Mouse (Mus musculus) G1E-ER4 (cell line): ENCODE data around the gene Rpl18a. TPM values are rescaled to one million over a fixed set of nuclear protein-coding genes. Genes with fewer than 3 reads are reported as not detected.

ENCODE experiments used
- GATA1 ChIP-seq: IDR thresholded peaks from one replicate; pipeline ENCODE4 v1.8.0; 2012; ENCODE audit warnings: low read length, inconsistent platforms
- polyA plus RNA-seq: library from polyadenylated mRNA; stranded (reverse); fragments of >175 nt; gene quantifications from 2 replicates; pipeline ENCODE4 v1.2.3, GENCODE M21; 2012

Rpl18a gene
- polyA plus RNA-seq, 1 experiment, result 1,483 TPM

- no peak for TF ChIP-seq GATA1
Observed at GRCm38 (mm10) chr8:70892896-70893655, 4.1 kb downstream of the Rpl18a start.

DNA sequence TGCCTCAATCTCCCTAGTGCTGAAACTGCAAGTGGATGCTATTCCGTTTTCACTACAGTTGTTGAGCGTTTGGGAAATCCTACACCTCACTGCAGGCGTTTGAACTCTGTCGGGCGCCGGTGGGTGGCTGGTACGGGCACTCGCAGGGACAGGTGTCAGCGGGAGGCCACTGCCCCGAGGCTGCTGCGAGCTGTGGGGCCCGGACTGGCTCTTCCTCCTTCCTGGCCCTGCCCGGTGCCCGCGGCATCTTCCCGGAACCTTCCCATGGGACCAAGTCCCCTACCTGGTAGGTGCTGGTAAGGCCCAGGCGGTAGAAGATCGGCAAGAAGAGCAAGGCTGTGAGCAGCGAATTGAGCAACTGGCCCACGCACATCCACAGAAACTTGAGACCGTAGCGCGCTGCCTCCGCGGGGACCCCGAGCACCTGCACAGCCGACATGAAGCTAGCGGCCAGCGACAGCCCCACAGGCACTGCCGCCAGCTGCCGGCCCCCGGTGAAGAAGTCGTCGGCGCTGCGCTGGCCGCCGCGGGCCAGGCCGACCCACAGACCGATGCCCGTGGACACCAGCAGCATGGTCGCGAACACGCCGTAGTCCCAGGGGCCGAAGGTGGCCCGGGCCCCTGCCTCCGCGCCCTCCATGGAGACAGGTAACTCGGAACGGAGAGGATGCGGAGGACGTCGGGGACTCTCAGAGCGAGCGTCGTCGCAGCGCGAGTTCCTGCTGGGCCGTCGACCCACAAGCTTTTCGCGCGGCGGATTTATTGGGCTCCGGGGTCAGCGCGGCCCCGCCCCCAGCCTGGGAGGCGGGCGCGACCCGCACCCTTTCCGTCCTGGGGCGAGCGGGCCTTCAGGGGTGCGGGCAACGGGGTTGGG, 5.0 kb downstream of the Rpl18a start, which contains the start of gene Slc5a5:
TSS of gene Slc5a5 (minus strand) at position 736 of the 874 bp plus-strand sequence.
- no peak for TF ChIP-seq GATA1

DNA sequence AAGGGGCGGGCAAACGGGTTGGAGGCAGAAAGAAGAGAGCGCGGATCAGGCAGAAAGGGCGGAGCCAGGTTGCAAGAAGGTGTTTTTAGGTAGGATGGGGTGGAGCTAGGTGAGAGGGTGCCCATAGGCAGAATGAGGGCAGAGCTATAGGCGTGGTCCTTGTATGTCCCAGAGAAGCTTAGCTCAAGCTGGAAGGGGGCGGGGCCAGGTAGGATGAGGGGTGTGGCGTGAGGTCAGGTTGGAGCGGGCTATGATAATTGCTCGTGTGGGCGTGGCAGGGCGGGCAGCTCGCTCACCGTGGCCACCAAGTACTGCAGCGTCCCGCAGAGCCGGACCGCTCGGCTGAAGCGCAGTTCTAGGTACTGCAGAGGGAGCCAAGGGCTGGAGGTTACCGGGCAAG, 5.9 kb downstream of the Rpl18a start:
- TF ChIP-seq GATA1, result no peak

- TF ChIP-seq GATA1, result no peak
Observed at GRCm38 (mm10) chr8:70890656-70891055, 6.6 kb downstream of the Rpl18a start.

GRCm38 (mm10) chr8:70887669-70888068, 9.5 kb downstream of the Rpl18a start:
- TF ChIP-seq GATA1, result no peak

- TF ChIP-seq GATA1, result no peak
Observed at GRCm38 (mm10) chr8:70885612-70886011, 11.6 kb downstream of the Rpl18a start.

DNA sequence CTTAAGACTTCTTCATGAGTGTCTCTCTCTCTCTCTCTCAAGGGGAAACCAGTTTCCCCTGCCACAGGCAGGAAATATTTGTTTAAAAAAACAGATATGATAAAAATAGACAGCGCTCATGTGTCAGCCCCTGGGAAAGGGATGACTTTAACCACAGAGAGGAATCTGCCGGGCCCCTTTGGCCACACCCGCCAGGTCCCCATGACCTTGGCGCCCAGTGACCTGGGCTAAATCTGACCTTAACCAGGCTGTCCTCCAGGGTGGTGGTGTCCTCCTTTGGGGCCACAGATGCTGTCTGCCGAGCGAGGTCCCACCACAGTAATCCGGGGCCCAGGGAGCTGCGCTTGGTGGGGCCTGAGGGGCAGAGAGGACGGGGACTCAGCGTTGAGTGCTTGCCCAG, 12.5 kb downstream of the Rpl18a start:
- TF ChIP-seq GATA1, result no peak

DNA sequence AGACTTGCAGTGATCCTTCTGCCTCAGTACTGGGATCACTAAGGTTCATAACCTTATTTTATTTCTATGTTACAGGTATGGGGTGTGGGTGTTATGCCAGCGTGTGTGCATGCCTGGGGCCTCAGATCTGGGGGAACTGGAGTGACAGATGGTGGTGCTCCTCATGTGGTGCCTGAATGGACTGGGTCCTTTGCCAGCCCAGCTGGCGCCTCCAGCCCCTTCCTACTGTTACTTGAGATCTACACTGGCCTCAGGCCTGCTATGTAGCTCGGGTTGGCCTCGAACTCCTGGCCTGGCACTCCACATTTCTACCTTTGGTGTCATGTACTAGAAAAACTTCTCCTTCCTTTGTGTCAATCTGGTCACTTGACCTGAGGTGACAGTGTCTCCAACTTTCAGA, 13.0 kb downstream of the Rpl18a start:
- TF ChIP-seq GATA1, result no peak

GRCm38 (mm10) chr8:70880546-70880945, 16.7 kb downstream of the Rpl18a start:
- no peak for TF ChIP-seq GATA1

GRCm38 (mm10) chr8:70880126-70880525, 17.1 kb downstream of the Rpl18a start:
- no peak for TF ChIP-seq GATA1

GRCm38 (mm10) chr8:70879500-70879899, 17.7 kb downstream of the Rpl18a start:
- no peak for TF ChIP-seq GATA1

- TF ChIP-seq GATA1, result no peak
Observed at GRCm38 (mm10) chr8:70878178-70878577, 19.0 kb downstream of the Rpl18a start.

- no peak for TF ChIP-seq GATA1
Observed at GRCm38 (mm10) chr8:70876382-70876781, 20.8 kb downstream of the Rpl18a start.

- TF ChIP-seq GATA1, result no peak
Observed at GRCm38 (mm10) chr8:70874441-70874840, 22.8 kb downstream of the Rpl18a start.

GRCm38 (mm10) chr8:70873364-70873985, 23.7 kb downstream of the Rpl18a start, which contains the start of gene Ccdc124:
Gene Ccdc124, minus strand, starts transcription at chr8:70873935.
- no peak for TF ChIP-seq GATA1
